Comparison of ENCODE assay signal across 9 mouse cellular contexts in the genomic region with DNA sequence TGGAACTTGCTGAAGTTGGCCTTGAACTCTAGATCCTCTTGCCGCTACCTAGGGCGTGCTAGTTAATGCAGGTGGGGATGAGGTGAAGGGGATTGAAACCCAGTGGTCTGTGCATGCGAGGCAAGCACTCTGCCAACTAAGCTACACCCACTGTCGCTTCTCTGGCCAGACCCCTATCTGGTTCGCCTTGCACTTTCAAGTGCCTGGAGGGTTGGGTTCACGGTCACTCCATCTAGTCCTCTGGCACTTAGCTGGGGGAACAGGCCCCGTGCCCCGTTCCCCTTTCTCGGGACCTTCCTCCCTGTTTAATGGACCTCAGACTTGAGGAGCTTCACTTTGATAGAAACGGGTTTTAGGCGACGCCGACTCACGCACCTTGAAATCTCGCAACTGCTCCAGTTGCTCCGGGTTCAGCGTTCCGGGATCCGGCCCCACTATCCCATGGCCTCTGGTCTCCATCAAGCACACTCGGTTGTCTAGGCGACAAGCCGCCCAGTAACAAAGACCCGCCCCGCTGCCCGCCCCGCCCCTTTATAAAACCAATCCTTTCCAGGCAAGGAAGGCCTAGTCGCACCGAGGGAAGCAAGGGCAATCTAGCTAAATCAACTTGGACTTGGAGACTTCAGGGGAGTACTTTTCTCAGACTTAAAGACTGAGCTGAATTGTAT. TPM values are rescaled to one million over a fixed set of nuclear protein-coding genes. Genes with fewer than 3 reads are reported as not detected.
DNase-seq lines count a peak whose midpoint lies in the region; ATAC-seq and TF ChIP-seq lines count a peak whose summit lies in the region.
"Had no signal": no experiment of that assay in that cellular context is flagged by ENCODE, and none has a peak within 500 bp of the region (broad histone marks: within the 10 kb centered on the region; RNA-seq: fewer than 3 reads in every experiment).

No protein-coding gene starts in this region.

- peak overlapping the region; percentile 32 for H3K4me2 ChIP-seq in embryonic facial prominence, embryonic 11.5 days (ENCODE audit: low read depth, low read length)
- peak overlapping the region; percentile 62 for H3K4me2 ChIP-seq in heart, embryonic 16.5 days (ENCODE audit: low read depth, low read length)
- H3K4me2 ChIP-seq in midbrain, embryonic 11.5 days: peak overlapping the region; percentile 50

- H3K27me3 ChIP-seq in cerebellum, adult 2 months (ENCODE audit: control insufficient read depth, insufficient read depth, low read length): no peaks in the 10 kb centered on the region
- no peaks in the 10 kb centered on the region for H3K27me3 ChIP-seq in embryonic facial prominence, embryonic 11.5 days (ENCODE audit: control insufficient read depth, insufficient read depth, low read length)
- H3K27me3 ChIP-seq in heart, embryonic 16.5 days (ENCODE audit: control insufficient read depth, insufficient read depth, low read length): no peaks in the 10 kb centered on the region
- no peaks in the 10 kb centered on the region for H3K27me3 ChIP-seq in midbrain, embryonic 11.5 days (ENCODE audit: control insufficient read depth, insufficient read depth, low read length)

- peaks cover 17% of the 10 kb centered on the region for H3K4me1 ChIP-seq in cerebellum, adult 2 months (ENCODE audit: control insufficient read depth, insufficient read depth, low read length)
- no peaks in the 10 kb centered on the region; the same call in 1 of the 2 replicates for H3K4me1 ChIP-seq in embryonic facial prominence, embryonic 11.5 days (ENCODE audit: control insufficient read depth, insufficient read depth, low read length)
- peaks cover 18% of the 10 kb centered on the region for H3K4me1 ChIP-seq in heart, embryonic 16.5 days (ENCODE audit: control insufficient read depth, insufficient read depth, low read length)
- H3K4me1 ChIP-seq in midbrain, embryonic 11.5 days (ENCODE audit: control insufficient read depth, insufficient read depth, low read length): peaks cover 22% of the 10 kb centered on the region

- TF ChIP-seq CTCF in cerebellum, adult 2 months (IDR thresholded peaks at IDR 0.05; ENCODE audit: borderline replicate concordance, insufficient read depth, low read depth, low read length): no peak

- WGBS in cerebellum, adult 2 months: 18% methylated on average over 28 of the region's 28 CpGs
- WGBS in embryonic facial prominence, embryonic 11.5 days: 10% methylated on average over 28 of the region's 28 CpGs
- WGBS in heart, embryonic 16.5 days: 9% methylated on average over 28 of the region's 28 CpGs
- WGBS in midbrain, embryonic 11.5 days: 11% methylated on average over 28 of the region's 28 CpGs

- ATAC-seq in embryonic facial prominence, embryonic 11.5 days (replicated peaks; ENCODE audit: insufficient number of reproducible peaks, low FRiP score, low TSS enrichment, low read depth): peak; percentile 70
- peak; percentile 80 for ATAC-seq in heart, embryonic 16.5 days (replicated peaks; ENCODE audit: extremely low read depth, insufficient read depth, low FRiP score)
- ATAC-seq in midbrain, embryonic 11.5 days (ENCODE audit: low FRiP score): peak; percentile 85

- DNase-seq in cerebellum, adult 2 months: peak in 1 of 2 experiments; percentile 15
- no peak for DNase-seq in cerebellum, postnatal 4 days (ENCODE audit: low spot score in 2 of 2)
- DNase-seq in embryonic facial prominence, embryonic 11.5 days (ENCODE audit: low spot score): peak; percentile 79
- DNase-seq in kidney, postnatal 4 days: peak; percentile 47 to 59
- peak; percentile 94 for DNase-seq in midbrain, embryonic 11.5 days (ENCODE audit: low spot score, missing footprints)
- DNase-seq in thymus, postnatal 10 days (ENCODE audit: low spot score in 2 of 2): no peak
- no peak for DNase-seq in thymus, postnatal 14 days

- H3K9ac ChIP-seq in embryonic facial prominence, embryonic 11.5 days (replicated peaks; ENCODE audit: low read length): no peak overlapping the region
- H3K9ac ChIP-seq in heart, embryonic 16.5 days (ENCODE audit: low read length): 0 out of 2 replicates have a peak overlapping the region, but pooled peaks have one; percentile 41
- H3K9ac ChIP-seq in midbrain, embryonic 11.5 days (ENCODE audit: low read length): peak overlapping the region; percentile 34; the same call in 1 of the 2 replicates

- no peak for TF ChIP-seq POLR2A in cerebellum, adult 2 months (IDR thresholded peaks at IDR 0.05; ENCODE audit: borderline replicate concordance, insufficient read depth, low read length)

- H3K9me3 ChIP-seq in embryonic facial prominence, embryonic 11.5 days (replicated peaks; ENCODE audit: control insufficient read depth, low read length): no peaks in the 10 kb centered on the region
- H3K9me3 ChIP-seq in heart, embryonic 16.5 days (replicated peaks; ENCODE audit: control insufficient read depth, low read length): no peaks in the 10 kb centered on the region
- H3K9me3 ChIP-seq in midbrain, embryonic 11.5 days (ENCODE audit: control insufficient read depth, low read length): no peaks in the 10 kb centered on the region

- peak overlapping the region; percentile 31 for H3K4me3 ChIP-seq in cerebellum, adult 2 months (replicated peaks; ENCODE audit: insufficient read depth, low read depth, low read length)
- no peak overlapping the region for H3K4me3 ChIP-seq in embryonic facial prominence, embryonic 11.5 days (ENCODE audit: low read depth, low read length)
- H3K4me3 ChIP-seq in heart, embryonic 16.5 days (ENCODE audit: low read length): peak overlapping the region; percentile 36
- H3K4me3 ChIP-seq in midbrain, embryonic 11.5 days (ENCODE audit: low read depth, low read length): peak overlapping the region; percentile 28

- H3K27ac ChIP-seq in cerebellum, adult 2 months (ENCODE audit: insufficient read depth, low read length): no peak overlapping the region
- H3K27ac ChIP-seq in embryonic facial prominence, embryonic 11.5 days (replicated peaks; ENCODE audit: low read depth, low read length): no peak overlapping the region
- peak overlapping the region; percentile 77 for H3K27ac ChIP-seq in heart, embryonic 16.5 days (ENCODE audit: low read length)
- no peak overlapping the region for H3K27ac ChIP-seq in midbrain, embryonic 11.5 days (ENCODE audit: low read depth, low read length)

- no peaks in the 10 kb centered on the region for H3K36me3 ChIP-seq in embryonic facial prominence, embryonic 11.5 days (replicated peaks; ENCODE audit: control insufficient read depth, insufficient read depth, low read depth, low read length)
- H3K36me3 ChIP-seq in heart, embryonic 16.5 days (ENCODE audit: control insufficient read depth, insufficient read depth): no peaks in the 10 kb centered on the region
- H3K36me3 ChIP-seq in midbrain, embryonic 11.5 days (ENCODE audit: control insufficient read depth, insufficient read depth, low read length): no peaks in the 10 kb centered on the region

RNA-seq across cellular contexts. Expression of gene Celf3, which starts 5.5 kb away (rescaled TPM):
- 112 and 123 TPM in 2 replicates for polyA plus RNA-seq in cerebellum, adult 2 months (2012; rRNA removed)
- 29.2 and 32.8 TPM in 2 replicates for polyA plus RNA-seq in embryonic facial prominence, embryonic 11.5 days (2014; fragmentation: Nextera tagmentation; extraction: Ambion mirVana)
- polyA plus RNA-seq in heart, embryonic 16.5 days (2015; fragmentation: Nextera tagmentation; extraction: Ambion mirVana): 1.7 and 1.8 TPM in 2 replicates
- polyA plus RNA-seq in midbrain, embryonic 11.5 days (2014; fragmentation: Nextera tagmentation; extraction: Ambion mirVana): 150 and 154 TPM in 2 replicates
- polyA plus RNA-seq: spleen, adult 2 months had no signal

RNA-seq across cellular contexts. Expression of gene Riiad1, which starts 7.6 kb away (rescaled TPM):
- polyA plus RNA-seq in cerebellum, adult 2 months (2012; rRNA removed): 1.3 and 1.6 TPM in 2 replicates
- 3.0 and 3.4 TPM in 2 replicates for polyA plus RNA-seq in embryonic facial prominence, embryonic 11.5 days (2014; fragmentation: Nextera tagmentation; extraction: Ambion mirVana)
- 4.7 and 5.0 TPM in 2 replicates for polyA plus RNA-seq in heart, embryonic 16.5 days (2015; fragmentation: Nextera tagmentation; extraction: Ambion mirVana)
- 15.3 TPM in 2 replicates for polyA plus RNA-seq in midbrain, embryonic 11.5 days (2014; fragmentation: Nextera tagmentation; extraction: Ambion mirVana)

RNA-seq across cellular contexts. Expression of gene Oaz3, which starts 28.9 kb away (rescaled TPM):
- polyA plus RNA-seq in cerebellum, adult 2 months (2012; rRNA removed): 0.15 and 0.32 TPM in 2 replicates
- polyA plus RNA-seq in embryonic facial prominence, embryonic 11.5 days (2014; fragmentation: Nextera tagmentation; extraction: Ambion mirVana): 0.14 TPM in 1 of 2 replicates, not detected in the other
- polyA plus RNA-seq in heart, embryonic 16.5 days (2015; fragmentation: Nextera tagmentation; extraction: Ambion mirVana): 0.49 and 0.72 TPM in 2 replicates
- 0.12 TPM in 1 of 2 replicates, not detected in the other for polyA plus RNA-seq in midbrain, embryonic 11.5 days (2014; fragmentation: Nextera tagmentation; extraction: Ambion mirVana)
- polyA plus RNA-seq: spleen, adult 2 months had no signal

RNA-seq across cellular contexts. Expression of gene Mrpl9, which starts 29.5 kb away (rescaled TPM):
- polyA plus RNA-seq in cerebellum, adult 2 months (2012; rRNA removed): 58.5 and 58.6 TPM in 2 replicates
- 63.8 and 66.0 TPM in 2 replicates for polyA plus RNA-seq in embryonic facial prominence, embryonic 11.5 days (2014; fragmentation: Nextera tagmentation; extraction: Ambion mirVana)
- polyA plus RNA-seq in heart, embryonic 16.5 days (2015; fragmentation: Nextera tagmentation; extraction: Ambion mirVana): 64.6 and 71.6 TPM in 2 replicates
- polyA plus RNA-seq in midbrain, embryonic 11.5 days (2014; fragmentation: Nextera tagmentation; extraction: Ambion mirVana): 71.1 and 73.3 TPM in 2 replicates

RNA-seq across cellular contexts. Expression of gene Tdrkh, which starts 59.5 kb away (rescaled TPM):
- 21.4 and 22.8 TPM in 2 replicates for polyA plus RNA-seq in cerebellum, adult 2 months (2012; rRNA removed)
- polyA plus RNA-seq in embryonic facial prominence, embryonic 11.5 days (2014; fragmentation: Nextera tagmentation; extraction: Ambion mirVana): 16.1 and 19.8 TPM in 2 replicates
- polyA plus RNA-seq in heart, embryonic 16.5 days (2015; fragmentation: Nextera tagmentation; extraction: Ambion mirVana): 10.1 and 12.2 TPM in 2 replicates
- polyA plus RNA-seq in midbrain, embryonic 11.5 days (2014; fragmentation: Nextera tagmentation; extraction: Ambion mirVana): 55.3 and 63.2 TPM in 2 replicates

Comparison
In these comparisons a context has a peak if more than half of its experiments do, and no peak if none do; other contexts are left out.
1. DNase-seq: peak in embryonic facial prominence, embryonic 11.5 days (single experiment), kidney, postnatal 4 days (2 of 2) and midbrain, embryonic 11.5 days (single experiment); none in cerebellum, postnatal 4 days (0 of 2), thymus, postnatal 10 days (0 of 2) and thymus, postnatal 14 days (single experiment).
2. RNA of gene Celf3, which starts 5.5 kb away (polyA plus RNA-seq): 150 to 154 TPM in midbrain, embryonic 11.5 days, 112 to 123 TPM in cerebellum, adult 2 months and 29.2 to 32.8 TPM in embryonic facial prominence, embryonic 11.5 days; 1.7 to 1.8 TPM in heart, embryonic 16.5 days; every median in the first group is over 10 times any median in the second.
3. Peak in every context shown above with its lines, with median percentiles within 50 percentile points of each other: ATAC-seq and H3K4me2 ChIP-seq.